Mouse (Mus musculus) MEL (cell line): Measurements from ENCODE around the gene Tbc1d13. TPM values are rescaled to one million over a fixed set of nuclear protein-coding genes. Genes with fewer than 3 reads are reported as not detected.

ENCODE experiments used
- DNase-seq: peaks from one replicate; pipeline ENCODE4 v3.0.0; 2011; ENCODE audit warnings: low read depth, low spot score
- H3K27ac ChIP-seq: 2 replicates; pipeline ENCODE4 v1.5.1; 2012; ENCODE audit warnings: low read depth, mild to moderate bottlenecking, control low read depth, low read length, moderate library complexity; ENCODE audit not compliant: control insufficient read depth
- H3K27me3 ChIP-seq, 2 experiments: fragments of 150-350 bp in 1 of 2; sonication (generic) in 1 of 2; 2 replicates each; pipeline ENCODE4 v1.6.1; 2012; ENCODE audit warnings: low read length in 2 of 2, mild to moderate bottlenecking in 2 of 2, improper control_type of control experiment in 1 of 2, moderate library complexity in 1 of 2; ENCODE audit not compliant: insufficient read depth in 2 of 2, control insufficient read depth in 1 of 2
- H3K36me3 ChIP-seq, 2 experiments: 2 replicates each; pipeline ENCODE4 v1.6.1; 2012 to 2014; ENCODE audit warnings: low read length in 2 of 2, improper control_type of control experiment in 1 of 2, inconsistent platforms in 1 of 2, mild to moderate bottlenecking in 1 of 2; ENCODE audit not compliant: insufficient read depth in 2 of 2, control insufficient read depth in 1 of 2
- H3K4me1 ChIP-seq, 2 experiments: fragments of 150-350 bp in 1 of 2; sonication (generic) in 1 of 2; 2 replicates each; pipeline ENCODE4 v1.6.1; 2012; ENCODE audit warnings: low read length in 2 of 2, improper control_type of control experiment in 1 of 2, mild to moderate bottlenecking in 1 of 2; ENCODE audit not compliant: insufficient read depth in 2 of 2, control insufficient read depth in 1 of 2
- H3K4me3 ChIP-seq, 2 experiments: fragments of 150-350 bp in 1 of 2; sonication (generic) in 1 of 2; 2 replicates each; pipeline ENCODE4 v1.5.1; 2012; ENCODE audit warnings: low read depth in 2 of 2, low read length in 2 of 2, mild to moderate bottlenecking in 2 of 2, moderate library complexity in 2 of 2, control low read depth in 1 of 2, improper control_type of control experiment in 1 of 2; ENCODE audit not compliant: control insufficient read depth in 1 of 2, insufficient read depth in 1 of 2
- H3K79me2 ChIP-seq: 2 replicates; pipeline ENCODE4 v1.6.1; 2012; ENCODE audit warnings: mild to moderate bottlenecking, low read length, moderate library complexity; ENCODE audit not compliant: control insufficient read depth, poor library complexity, insufficient read depth
- H3K9ac ChIP-seq: 2 replicates; pipeline ENCODE4 v1.6.1; 2012; ENCODE audit warnings: low read depth, mild to moderate bottlenecking, control low read depth, low read length, moderate library complexity; ENCODE audit not compliant: control insufficient read depth, poor library complexity, severe bottlenecking
- H3K9me3 ChIP-seq: fragments of 150-350 bp; sonication (generic); replicated peaks from 2 replicates; pipeline ENCODE4 v1.6.1; 2012; ENCODE audit warnings: mild to moderate bottlenecking, low read length, improper control_type of control experiment, moderate library complexity; ENCODE audit not compliant: insufficient read depth
- BHLHE40 ChIP-seq: IDR thresholded peaks from 2 replicates; pipeline ENCODE4 v1.6.1; 2012; ENCODE audit warnings: low read depth, mild to moderate bottlenecking, inconsistent platforms, low read length, improper control_type of control experiment, borderline replicate concordance
- CHD2 ChIP-seq: IDR thresholded peaks from 2 replicates; pipeline ENCODE4 v1.6.1; 2011; ENCODE audit warnings: low read length, improper control_type of control experiment
- ELF1 ChIP-seq: IDR thresholded peaks from 2 replicates; pipeline ENCODE4 v1.6.1; 2014; ENCODE audit warnings: low read depth, mild to moderate bottlenecking, inconsistent platforms, low read length, improper control_type of control experiment, moderate library complexity
- EP300 ChIP-seq, 2 experiments: IDR thresholded peaks; 2 replicates each; pipeline ENCODE4 v1.6.1; 2011; ENCODE audit warnings: improper control_type of control experiment in 2 of 2, low read length in 2 of 2, low read depth in 1 of 2, mild to moderate bottlenecking in 1 of 2
- GATA1 ChIP-seq: IDR thresholded peaks from 2 replicates; pipeline ENCODE4 v1.6.1; 2011; ENCODE audit warnings: low read depth, low read length, improper control_type of control experiment
- JUND ChIP-seq: IDR thresholded peaks from 2 replicates; pipeline ENCODE4 v1.6.1; 2011; ENCODE audit warnings: low read depth, mild to moderate bottlenecking, improper control_type of control experiment, low read length
- MAX ChIP-seq: IDR thresholded peaks from 2 replicates; pipeline ENCODE4 v1.6.1; 2011; ENCODE audit warnings: low read length, improper control_type of control experiment
- MYB ChIP-seq: IDR thresholded peaks from 2 replicates; pipeline ENCODE4 v1.6.1; 2011; ENCODE audit warnings: mild to moderate bottlenecking, low read depth, low read length, improper control_type of control experiment
- MYC ChIP-seq: IDR thresholded peaks from 2 replicates; pipeline ENCODE4 v1.6.1; 2011; ENCODE audit warnings: low read depth, mild to moderate bottlenecking, low read length, improper control_type of control experiment, moderate library complexity
- NELFE ChIP-seq: IDR thresholded peaks from 2 replicates; pipeline ENCODE4 v1.6.1; 2011; ENCODE audit warnings: low read depth, low read length, improper control_type of control experiment
- NRF1 ChIP-seq: IDR thresholded peaks from 2 replicates; pipeline ENCODE4 v1.6.1; 2014; ENCODE audit warnings: low read depth, mild to moderate bottlenecking, inconsistent platforms, low read length, improper control_type of control experiment, moderate library complexity; ENCODE audit not compliant: poor library complexity, insufficient read depth, severe bottlenecking
- POLR2AphosphoS2 ChIP-seq: IDR thresholded peaks from 2 replicates; pipeline ENCODE4 v1.6.1; 2011; ENCODE audit warnings: low read length, improper control_type of control experiment
- RAD21 ChIP-seq: IDR thresholded peaks from 2 replicates; pipeline ENCODE4 v1.6.1; 2011; ENCODE audit warnings: mild to moderate bottlenecking, low read depth, low read length, improper control_type of control experiment
- SMC3 ChIP-seq: IDR thresholded peaks from 2 replicates; pipeline ENCODE4 v1.6.1; 2011; ENCODE audit warnings: low read depth, low read length, improper control_type of control experiment
- TAL1 ChIP-seq: IDR thresholded peaks from 2 replicates; pipeline ENCODE4 v1.6.1; 2012; ENCODE audit warnings: mild to moderate bottlenecking, inconsistent platforms, low read length, moderate library complexity, mixed read lengths
- TCF12 ChIP-seq: IDR thresholded peaks from 2 replicates; pipeline ENCODE4 v1.6.1; 2014; ENCODE audit warnings: low read depth, mild to moderate bottlenecking, inconsistent platforms, low read length, improper control_type of control experiment, moderate library complexity
- USF2 ChIP-seq, 2 experiments: IDR thresholded peaks; 2 replicates each; pipeline ENCODE4 v1.6.1; 2011 to 2012; ENCODE audit warnings: improper control_type of control experiment in 2 of 2, low read length in 2 of 2, borderline replicate concordance in 1 of 2, inconsistent platforms in 1 of 2, low read depth in 1 of 2, mild to moderate bottlenecking in 1 of 2; ENCODE audit not compliant: insufficient read depth in 1 of 2
- ZC3H11A ChIP-seq: IDR thresholded peaks from 2 replicates; pipeline ENCODE4 v1.6.1; 2012; ENCODE audit warnings: low read depth, mild to moderate bottlenecking, inconsistent platforms, low read length, improper control_type of control experiment
- ZKSCAN1 ChIP-seq: IDR thresholded peaks from 2 replicates; pipeline ENCODE4 v1.6.1; 2012; ENCODE audit warnings: low read depth, mild to moderate bottlenecking, inconsistent platforms, low read length, improper control_type of control experiment, moderate library complexity
- polyA plus RNA-seq, 2 experiments: library from polyadenylated mRNA; stranded (reverse) in 1 of 2; unstranded in 1 of 2; fragments of >175 nt in 1 of 2; fragments of >200 nt in 1 of 2; gene quantifications; 2 replicates each; pipeline versions ENCODE4 v1.2.1 to v1.2.4; 2012; ENCODE audit warnings: low replicate concordance in 2 of 2, low read depth in 1 of 2; ENCODE audit not compliant: insufficient read length in 2 of 2, insufficient read depth in 1 of 2, missing spikeins in 1 of 2
- total RNA-seq: library from RNA; depleted of rRNA; stranded (reverse); fragments of 300-350 nt; gene quantifications from 2 replicates; pipeline ENCODE4 v1.2.3, GENCODE M21; 2012

The Tbc1d13 gene
- total and polyA plus RNA-seq, 3 experiments, result 62.4 to 78.5 TPM; not detected in 1

DNA sequence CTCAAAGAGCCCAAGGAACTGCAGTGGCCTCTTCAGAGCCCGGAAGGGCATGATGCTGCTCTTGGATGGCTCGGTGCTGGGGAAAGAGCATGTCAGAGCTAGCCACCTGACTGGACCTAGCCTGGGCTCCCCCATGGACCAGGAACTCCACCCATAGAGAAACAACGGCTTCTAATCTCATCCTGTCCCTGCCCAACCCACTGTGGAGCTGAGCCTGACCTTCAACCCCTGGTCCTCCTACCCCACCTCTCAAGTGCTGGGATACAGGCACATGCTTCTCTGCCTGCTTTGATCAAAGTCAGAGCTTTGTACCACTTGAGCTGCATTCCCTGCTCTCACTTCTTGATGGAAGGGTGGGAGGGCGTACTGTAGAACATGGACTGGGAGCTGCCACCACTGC, 25.3 kb upstream of the Tbc1d13 start:
- H3K36me3 ChIP-seq, result no peaks in the 10 kb centered on the region
- no peaks in the 10 kb centered on the region for H3K79me2 ChIP-seq
- no peak for DNase-seq
- TF ChIP-seq RAD21 (no peak), ZKSCAN1 (no peak), SMC3 (no peak), ZC3H11A (no peak), TCF12 (no peak), GATA1 (no peak), ELF1 (no peak), MYC (no peak), POLR2AphosphoS2 (no peak), USF2 (IDR thresholded peaks at IDR 0.05; ENCODE audit: borderline replicate concordance in 1 of 2, insufficient read depth in 1 of 2, low read depth in 1 of 2, low read length in 2 of 2) (no peak), NELFE (no peak), MYB (no peak), CHD2 (no peak), BHLHE40 (no peak), JUND (no peak), MAX (no peak)
- no peak overlapping the region for H3K4me3 ChIP-seq
- no peaks in the 10 kb centered on the region for H3K9me3 ChIP-seq
- no peaks in the 10 kb centered on the region for H3K27me3 ChIP-seq
- no peak overlapping the region for H3K9ac ChIP-seq
- no peaks in the 10 kb centered on the region; a peak in 1 of 4 replicates for H3K4me1 ChIP-seq
- H3K27ac ChIP-seq, result no peak overlapping the region

DNA sequence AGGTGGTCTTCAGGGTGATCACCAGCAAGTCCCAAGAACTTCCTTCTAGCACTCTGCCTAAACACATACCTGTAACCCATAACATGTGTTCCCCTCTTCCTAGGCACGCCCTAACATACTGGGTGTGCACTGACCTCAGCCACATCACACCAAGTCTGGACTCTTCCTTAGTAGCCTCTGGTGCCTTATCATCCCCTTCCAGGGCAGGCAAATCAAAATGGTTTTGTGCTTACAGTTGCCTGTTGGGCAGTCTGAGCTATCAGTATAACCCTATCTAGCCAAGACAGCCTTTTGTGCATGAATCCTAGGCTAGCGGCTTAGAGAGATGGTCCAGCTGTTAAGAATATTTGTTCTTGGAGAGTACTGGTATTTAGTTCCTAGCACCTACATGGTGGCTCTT, 22.0 kb upstream of the Tbc1d13 start:
- Histone ChIP-seq H3K4me1 (no peaks in the 10 kb centered on the region; a peak in 1 of 4 replicates), H3K36me3 (no peaks in the 10 kb centered on the region), H3K27ac (no peak overlapping the region), H3K79me2 (no peaks in the 10 kb centered on the region), H3K4me3 (no peak overlapping the region), H3K9me3 (no peaks in the 10 kb centered on the region), H3K9ac (no peak overlapping the region), H3K27me3 (no peaks in the 10 kb centered on the region)
- DNase-seq, result no peak
- TF ChIP-seq CHD2 (no peak), NRF1 (no peak), TAL1 (peak; percentile 46), EP300 (IDR thresholded peaks at IDR 0.05; ENCODE audit: low read depth in 1 of 2, low read length in 2 of 2) (peak in 1 of 2 experiments; percentile 27; a peak in 1 of 4 replicates)
